14 mouse cellular contexts compared by ENCODE assay signal in the genomic region with DNA sequence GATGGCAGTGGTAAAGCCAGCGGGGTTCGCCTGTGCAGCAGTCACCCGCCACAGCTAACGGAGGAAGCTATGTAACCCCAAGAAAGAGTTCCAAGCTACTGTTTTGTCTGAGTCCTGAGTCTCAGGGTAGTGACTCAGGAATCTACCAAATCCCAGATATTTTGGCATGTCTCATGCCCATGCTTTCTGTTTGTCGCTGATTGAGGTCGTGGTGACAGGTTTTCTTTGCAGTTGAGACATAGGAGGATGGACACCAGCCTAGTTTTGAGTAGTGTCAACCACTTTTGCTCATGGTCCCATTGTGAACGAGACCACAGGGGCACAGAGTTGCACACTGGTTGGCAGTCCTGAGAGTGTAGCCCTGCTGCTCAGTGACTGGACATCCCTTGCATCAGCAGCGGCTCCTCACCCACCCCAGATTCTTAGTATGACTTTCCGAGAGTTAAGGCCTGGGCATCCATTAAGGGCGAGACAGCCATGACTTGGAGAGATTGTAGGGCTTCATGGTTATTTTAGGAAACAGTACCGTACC. TPM values are rescaled to one million over a fixed set of nuclear protein-coding genes. Genes with fewer than 3 reads are reported as not detected.
DNase-seq lines count a peak whose midpoint lies in the region; ATAC-seq and TF ChIP-seq lines count a peak whose summit lies in the region.
"Had no signal": no experiment of that assay in that cellular context is flagged by ENCODE, and none has a peak within 500 bp of the region (broad histone marks: within the 10 kb centered on the region; RNA-seq: fewer than 3 reads in every experiment).

No protein-coding gene starts in this region.

- DNase-seq in heart, adult 9 months (ENCODE audit: low spot score in 2 of 2) = no peak
- DNase-seq in lung, postnatal 36 days = peak; percentile 8
- no peak for DNase-seq in lung, postnatal 25 days (ENCODE audit: low spot score)
- DNase-seq in embryo, embryonic 9.5 days (ENCODE audit: extremely low spot score) = no peak
- DNase-seq: cerebellum, adult 18-20 months; kidney, postnatal 36 days; lung, adult 2 months; spleen, adult 18-20 months; thymus, adult 18-20 months had no signal

- peak; percentile 65 for TF ChIP-seq POLR2A in myocyte (IDR thresholded peaks at IDR 0.05; ENCODE audit: insufficient read length, low read depth)

- H3ac ChIP-seq in myocyte (ENCODE audit: control insufficient read depth, insufficient read length) = peak overlapping the region; percentile 52

- H3K4me3 ChIP-seq in heart, embryonic 15.5 days = peak overlapping the region; percentile 7; the same call in 1 of the 2 replicates
- peak overlapping the region; percentile 30 for H3K4me3 ChIP-seq in embryonic facial prominence, embryonic 12.5 days
- H3K4me3 ChIP-seq in myocyte = peak overlapping the region; percentile 58
- H3K4me3 ChIP-seq: erythroblast, embryonic 14.5 days had no signal

- H3K27ac ChIP-seq in heart, embryonic 15.5 days = peak overlapping the region; percentile 80
- H3K27ac ChIP-seq in embryonic facial prominence, embryonic 12.5 days = peak overlapping the region; percentile 93

- whole genome bisulfite sequencing in heart, embryonic 15.5 days = 73% methylated on average over 11 of the region's 11 CpGs
- 82% methylated on average over 11 of the region's 11 CpGs for WGBS in embryonic facial prominence, embryonic 12.5 days

- peaks cover 37% of the 10 kb centered on the region for H3K4me1 ChIP-seq in heart, embryonic 15.5 days (replicated peaks)
- peaks cover 33% of the 10 kb centered on the region for H3K4me1 ChIP-seq in embryonic facial prominence, embryonic 12.5 days

- H3K27me3 ChIP-seq in heart, embryonic 15.5 days = no peaks in the 10 kb centered on the region
- H3K27me3 ChIP-seq in embryonic facial prominence, embryonic 12.5 days = no peaks in the 10 kb centered on the region
- H3K27me3 ChIP-seq in myocyte (ENCODE audit: control insufficient read depth, insufficient read depth, insufficient read length) = no peaks in the 10 kb centered on the region

- H3K36me3 ChIP-seq in heart, embryonic 15.5 days = peaks cover 3% of the 10 kb centered on the region; the same call in 1 of the 2 replicates
- peaks cover 21% of the 10 kb centered on the region for H3K36me3 ChIP-seq in embryonic facial prominence, embryonic 12.5 days
- H3K36me3 ChIP-seq in myocyte (ENCODE audit: control insufficient read depth, insufficient read depth) = peaks cover 26% of the 10 kb centered on the region

- H3K4me2 ChIP-seq in heart, embryonic 15.5 days = peak overlapping the region; percentile 17
- H3K4me2 ChIP-seq in embryonic facial prominence, embryonic 12.5 days (replicated peaks) = peak overlapping the region; percentile 34
- H3K4me2 ChIP-seq in myocyte (ENCODE audit: low read depth) = peak overlapping the region; percentile 70

- no peak overlapping the region for H3K9ac ChIP-seq in heart, embryonic 15.5 days
- peak overlapping the region; percentile 7 for H3K9ac ChIP-seq in embryonic facial prominence, embryonic 12.5 days

- H3K79me2 ChIP-seq in myocyte (ENCODE audit: control insufficient read depth, insufficient read depth) = peaks cover 38% of the 10 kb centered on the region

- no peak for ATAC-seq in heart, embryonic 15.5 days (replicated peaks; ENCODE audit: insufficient number of reproducible peaks, insufficient read depth, low FRiP score, low read depth)
- no peak for ATAC-seq in embryonic facial prominence, embryonic 12.5 days (ENCODE audit: insufficient number of reproducible peaks, insufficient read depth, low FRiP score, low TSS enrichment)
- ATAC-seq: inflammation-experienced regulatory T-cells, adult 6 months had no signal

- no peaks in the 10 kb centered on the region for H3K9me3 ChIP-seq in heart, embryonic 15.5 days (replicated peaks)
- H3K9me3 ChIP-seq in embryonic facial prominence, embryonic 12.5 days = no peaks in the 10 kb centered on the region

TF ChIP-seq in myocyte, 11 proteins besides CTCF, POLR2A, EP300 and RAD21:
- TF ChIP-seq SRF (IDR thresholded peaks at IDR 0.05; ENCODE audit: control insufficient read depth, insufficient read length, low read depth) (no peak), TCF12 (IDR thresholded peaks at IDR 0.05; ENCODE audit: insufficient read depth, poor library complexity, severe bottlenecking) (no peak), POLR2AphosphoS2 (IDR thresholded peaks at IDR 0.05; ENCODE audit: insufficient read length, low read depth) (peak; percentile 68), MYOD1 (IDR thresholded peaks at IDR 0.05; ENCODE audit: control insufficient read depth in 1 of 3, insufficient read length in 2 of 3, low read depth in 2 of 3) (no peak), CEBPB (IDR thresholded peaks at IDR 0.05; ENCODE audit: insufficient read depth, poor library complexity, severe bottlenecking) (0 out of 2 replicates have a peak, but pooled peaks have one; percentile 25), E2F4 (IDR thresholded peaks at IDR 0.05; ENCODE audit: insufficient read depth) (no peak), MAX (IDR thresholded peaks at IDR 0.05; ENCODE audit: low read depth) (no peak), MYOG (IDR thresholded peaks at IDR 0.05; ENCODE audit: control insufficient read depth in 1 of 3, insufficient read depth in 1 of 3, insufficient read length in 2 of 3, low read depth in 2 of 3) (no peak), REST (IDR thresholded peaks at IDR 0.05; ENCODE audit: insufficient read depth, insufficient read length) (no peak), USF1 (IDR thresholded peaks at IDR 0.05; ENCODE audit: low read depth) (no peak)
TF ChIP-seq in myocyte: peak in this region for 2.

RNA-seq across cellular contexts. Expression of a gene that starts 42.6 kb away (rescaled TPM):
- 156 and 179 TPM in 2 replicates for polyA plus RNA-seq in heart, embryonic 15.5 days (2015; fragmentation: Nextera tagmentation; extraction: Ambion mirVana)
- 328 and 342 TPM in 2 replicates for polyA plus RNA-seq in embryonic facial prominence, embryonic 12.5 days (2016; fragmentation: Nextera tagmentation; extraction: Ambion mirVana)
- 187 TPM for polyA plus RNA-seq in myocyte (2012; fragmentation: generic; extraction: Trizol)

Comparison
In these comparisons a context has a peak if more than half of its experiments do, and no peak if none do; other contexts are left out.
1. H3K4me2 ChIP-seq: peak in every context shown above with its lines; median percentile 70 in myocyte; 34 in embryonic facial prominence, embryonic 12.5 days; 17 in heart, embryonic 15.5 days.
2. H3K4me3 ChIP-seq: peak in every context shown above with its lines; median percentile 58 in myocyte; 30 in embryonic facial prominence, embryonic 12.5 days; 7 in heart, embryonic 15.5 days.